Mouse (Mus musculus): ENCODE measurements around the gene Il17c.

DNA sequence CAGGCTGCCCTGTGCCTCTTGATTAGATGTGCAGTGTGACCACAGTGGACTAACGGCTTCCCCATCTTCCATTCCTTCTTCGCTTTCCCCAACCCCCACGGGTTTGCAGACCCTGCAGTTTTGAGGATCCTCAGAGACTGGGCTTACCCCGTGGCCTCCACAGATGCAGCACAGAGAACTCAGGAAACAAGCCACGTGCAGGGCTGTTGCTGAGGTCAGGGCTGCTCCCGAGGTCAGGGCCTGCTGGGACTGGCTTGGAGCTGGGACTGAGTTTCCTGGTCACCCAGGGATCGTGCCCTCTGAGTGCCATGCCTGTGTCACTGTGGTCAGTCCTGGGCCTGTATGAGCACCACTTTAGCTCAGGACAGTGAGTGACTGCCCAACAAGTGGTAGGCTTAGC, 43.2 kb downstream of the Il17c start:
- TF ChIP-seq CTCF (IDR thresholded peaks at IDR 0.05; ENCODE audit: borderline replicate concordance, extremely low read depth, insufficient read depth, insufficient read length) (no peak), POLR2A (IDR thresholded peaks at IDR 0.05; ENCODE audit: borderline replicate concordance, extremely low read depth, insufficient read depth, insufficient read length, poor library complexity, severe bottlenecking) (no peak)
